Mouse (Mus musculus): ENCODE measurements around the gene Adprhl1.

- TF ChIP-seq CTCF (IDR thresholded peaks at IDR 0.05; ENCODE audit: low read depth) (no peak), EP300 (IDR thresholded peaks at IDR 0.05; ENCODE audit: low read depth) (no peak)
Observed at GRCm38 (mm10) chr8:13276941-13277447, 23.0 kb upstream of the Adprhl1 start.

Measured in liver, embryonic 14.5 days (tissue).